Mouse (Mus musculus): ENCODE data around the gene Pde4a. TPM values are rescaled to one million over a fixed set of nuclear protein-coding genes. Genes with fewer than 3 reads are reported as not detected.

Pde4a gene
- polyA plus RNA-seq, 1 experiment from 2014 or later = 4.7 TPM

- 0 out of 2 replicates have a peak overlapping the region, but pooled peaks have one; percentile 41 for H3K9ac ChIP-seq (ENCODE audit: low read length)
- H3K4me3 ChIP-seq (replicated peaks; ENCODE audit: low read length) = no peak overlapping the region
- ATAC-seq (ENCODE audit: insufficient read depth, low FRiP score) = no peak
- H3K4me2 ChIP-seq (ENCODE audit: low read depth, low read length) = no peak overlapping the region
- H3K27ac ChIP-seq (ENCODE audit: low read length) = no peak overlapping the region
- H3K9me3 ChIP-seq (replicated peaks; ENCODE audit: control insufficient read depth, low read length) = no peaks in the 10 kb centered on the region
- H3K27me3 ChIP-seq (ENCODE audit: control insufficient read depth, insufficient read depth, low read length) = no peaks in the 10 kb centered on the region
- H3K36me3 ChIP-seq (ENCODE audit: control insufficient read depth, insufficient read depth, low read length) = peaks cover 28% of the 10 kb centered on the region
- peaks cover 35% of the 10 kb centered on the region for H3K4me1 ChIP-seq (ENCODE audit: control insufficient read depth, insufficient read depth, low read length)
- WGBS = 84% methylated on average over 4 of the region's 4 CpGs
Measured at GRCm38 (mm10) chr9:21145431-21145830, 20.1 kb upstream of the Pde4a start.

DNA sequence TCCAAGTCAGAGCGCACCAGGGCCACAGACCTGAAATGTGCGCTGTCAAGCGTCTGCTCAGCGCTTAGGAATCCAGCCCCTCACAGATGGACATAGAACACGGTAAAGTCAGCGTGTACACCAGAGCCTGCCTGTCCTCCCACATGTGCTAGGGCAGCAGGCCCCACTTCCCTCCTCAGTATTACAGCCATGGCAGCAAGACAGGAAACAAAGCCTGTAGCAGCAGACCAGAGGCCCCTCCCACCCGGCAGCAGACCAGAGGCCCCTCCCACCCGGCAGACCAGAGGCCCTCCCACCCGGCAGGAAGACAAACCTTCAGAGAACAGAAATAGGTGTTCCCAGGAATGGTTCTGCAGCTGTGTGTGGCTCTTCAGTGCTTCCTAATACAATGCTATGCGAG, 18.8 kb upstream of the Pde4a start:
- Histone ChIP-seq H3K9me3 (replicated peaks; ENCODE audit: control insufficient read depth, low read length) (no peaks in the 10 kb centered on the region), H3K27me3 (ENCODE audit: control insufficient read depth, insufficient read depth, low read length) (no peaks in the 10 kb centered on the region), H3K4me1 (ENCODE audit: control insufficient read depth, insufficient read depth, low read length) (peaks cover 35% of the 10 kb centered on the region), H3K27ac (ENCODE audit: low read length) (peak overlapping the region; percentile 33; the same call in 1 of the 2 replicates), H3K9ac (ENCODE audit: low read length) (peak overlapping the region; percentile 56), H3K36me3 (ENCODE audit: control insufficient read depth, insufficient read depth, low read length) (peaks cover 20% of the 10 kb centered on the region), H3K4me3 (replicated peaks; ENCODE audit: low read length) (peak overlapping the region; percentile 26), H3K4me2 (ENCODE audit: low read depth, low read length) (peak overlapping the region; percentile 40)
- ATAC-seq (ENCODE audit: insufficient read depth, low FRiP score) = peak; percentile 21; the same call in 1 of the 2 replicates
- WGBS = 34% methylated on average over 10 of the region's 10 CpGs

GRCm38 (mm10) chr9:21148427-21148826, 17.1 kb upstream of the Pde4a start:
- Histone ChIP-seq H3K9ac (ENCODE audit: low read length) (peak overlapping the region; percentile 93), H3K4me2 (ENCODE audit: low read depth, low read length) (peak overlapping the region; percentile 99), H3K4me1 (ENCODE audit: control insufficient read depth, insufficient read depth, low read length) (peaks cover 41% of the 10 kb centered on the region), H3K27ac (ENCODE audit: low read length) (no peak overlapping the region; the same call in 1 of the 2 replicates), H3K36me3 (ENCODE audit: control insufficient read depth, insufficient read depth, low read length) (peaks cover 11% of the 10 kb centered on the region), H3K9me3 (replicated peaks; ENCODE audit: control insufficient read depth, low read length) (no peaks in the 10 kb centered on the region), H3K4me3 (replicated peaks; ENCODE audit: low read length) (peak overlapping the region; percentile 97), H3K27me3 (ENCODE audit: control insufficient read depth, insufficient read depth, low read length) (no peaks in the 10 kb centered on the region)
- no peak for ATAC-seq (ENCODE audit: insufficient read depth, low FRiP score)

- H3K36me3 ChIP-seq (ENCODE audit: control insufficient read depth, insufficient read depth, low read length) = peaks cover 4% of the 10 kb centered on the region
- ATAC-seq (ENCODE audit: insufficient read depth, low FRiP score) = no peak
- no peaks in the 10 kb centered on the region for H3K9me3 ChIP-seq (replicated peaks; ENCODE audit: control insufficient read depth, low read length)
- H3K4me1 ChIP-seq (ENCODE audit: control insufficient read depth, insufficient read depth, low read length) = peaks cover 45% of the 10 kb centered on the region
- H3K9ac ChIP-seq (ENCODE audit: low read length) = peak overlapping the region; percentile 93
- no peaks in the 10 kb centered on the region for H3K27me3 ChIP-seq (ENCODE audit: control insufficient read depth, insufficient read depth, low read length)
- peak overlapping the region; percentile 97 for H3K4me3 ChIP-seq (replicated peaks; ENCODE audit: low read length)
- peak overlapping the region; percentile 99 for H3K4me2 ChIP-seq (ENCODE audit: low read depth, low read length)
- H3K27ac ChIP-seq (ENCODE audit: low read length) = peak overlapping the region; percentile 83
- 4% methylated on average over 8 of the region's 8 CpGs for WGBS
Measured at GRCm38 (mm10) chr9:21149077-21149653, 16.3 kb upstream of the Pde4a start.

DNA sequence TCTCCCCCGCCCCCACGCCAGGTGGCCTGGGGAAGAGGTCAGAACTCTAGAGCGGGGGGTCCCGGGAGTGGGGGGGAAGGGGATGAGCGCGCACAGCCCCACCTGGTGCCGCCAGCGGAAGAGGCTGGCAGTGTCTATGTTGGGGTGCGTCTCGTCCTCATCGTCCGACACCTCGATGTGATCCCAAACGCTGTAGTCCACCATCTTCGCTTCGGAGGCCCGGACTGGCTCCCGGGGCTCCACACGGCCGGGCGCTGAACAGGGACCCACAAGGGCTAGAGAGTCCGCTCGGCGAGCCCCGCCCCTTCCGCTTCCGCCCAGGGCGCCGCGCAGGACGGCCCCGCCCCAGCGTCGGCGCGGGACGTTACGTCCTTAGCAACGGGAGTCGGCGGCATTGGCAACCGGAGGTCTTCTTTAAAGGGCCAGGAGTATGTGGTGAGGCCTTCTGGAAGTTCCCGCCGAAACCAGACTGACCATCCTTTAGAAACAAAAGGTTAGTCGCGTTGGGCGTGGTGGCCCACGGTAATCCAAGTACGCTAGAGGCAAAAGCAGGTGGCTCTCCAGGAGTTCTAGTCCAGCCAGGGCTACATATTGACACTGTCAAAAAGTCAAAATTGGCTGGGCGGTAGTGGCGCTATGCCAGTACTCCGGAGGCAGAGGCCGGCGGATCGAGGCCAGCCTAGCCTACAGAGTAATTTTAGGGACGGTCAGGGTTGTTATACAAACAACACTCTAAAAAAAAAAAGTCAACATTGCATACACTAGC, 15.7 kb upstream of the Pde4a start, which contains the start of gene Cdc37:
Gene Cdc37, minus strand, starts transcription at position 329 of the 766 bp plus-strand sequence.
- peaks cover 47% of the 10 kb centered on the region for H3K4me1 ChIP-seq (ENCODE audit: control insufficient read depth, insufficient read depth, low read length)
- H3K4me2 ChIP-seq (ENCODE audit: low read depth, low read length) = peak within 1 kb of the TSS; percentile 99
- peak within 1 kb of the TSS; percentile 93 for H3K9ac ChIP-seq (ENCODE audit: low read length)
- peaks cover 4% of the 10 kb centered on the region for H3K36me3 ChIP-seq (ENCODE audit: control insufficient read depth, insufficient read depth, low read length)
- 3% methylated on average over 56 of the region's 56 CpGs for WGBS
- no peaks in the 10 kb centered on the region for H3K9me3 ChIP-seq (replicated peaks; ENCODE audit: control insufficient read depth, low read length)
- peak within 1 kb of the TSS; percentile 97 for H3K4me3 ChIP-seq (replicated peaks; ENCODE audit: low read length)
- ATAC-seq (ENCODE audit: insufficient read depth, low FRiP score) = peak; percentile 94
- H3K27me3 ChIP-seq (ENCODE audit: control insufficient read depth, insufficient read depth, low read length) = no peaks in the 10 kb centered on the region
- H3K27ac ChIP-seq (ENCODE audit: low read length) = peak within 1 kb of the TSS; percentile 83

GRCm38 (mm10) chr9:21152715-21153114, 12.8 kb upstream of the Pde4a start:
- 1% methylated on average over 11 of the region's 11 CpGs for WGBS
- H3K27ac ChIP-seq (ENCODE audit: low read length) = no peak overlapping the region
- peak; percentile 27; the same call in 1 of the 2 replicates for ATAC-seq (ENCODE audit: insufficient read depth, low FRiP score)

DNA sequence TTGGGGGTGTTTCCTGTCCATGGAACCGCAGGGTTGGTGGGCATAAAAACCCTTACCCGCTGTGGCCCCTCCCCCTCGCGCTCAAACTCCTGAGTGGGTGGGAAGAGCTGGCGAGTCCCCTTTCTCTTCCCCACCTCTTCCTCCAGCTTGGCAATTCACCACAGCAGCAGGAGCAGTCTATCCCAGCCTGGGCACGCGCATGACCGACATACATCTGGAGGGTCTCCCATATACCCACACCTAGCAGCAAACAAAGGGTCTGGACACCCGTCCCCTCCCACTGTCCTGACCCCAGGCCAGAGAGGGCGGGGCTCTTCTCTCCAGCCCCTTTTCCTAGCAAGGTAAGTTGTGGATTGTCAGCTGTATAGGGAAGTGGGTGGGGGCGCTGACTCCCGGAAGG, 12.2 kb upstream of the Pde4a start:
- Histone ChIP-seq H3K9ac (ENCODE audit: low read length) (peak overlapping the region; percentile 62), H3K27ac (ENCODE audit: low read length) (peak overlapping the region; percentile 72), H3K9me3 (replicated peaks; ENCODE audit: control insufficient read depth, low read length) (no peaks in the 10 kb centered on the region), H3K4me1 (ENCODE audit: control insufficient read depth, insufficient read depth, low read length) (peaks cover 23% of the 10 kb centered on the region), H3K4me2 (ENCODE audit: low read depth, low read length) (peak overlapping the region; percentile 86), H3K4me3 (replicated peaks; ENCODE audit: low read length) (peak overlapping the region; percentile 41), H3K27me3 (ENCODE audit: control insufficient read depth, insufficient read depth, low read length) (no peaks in the 10 kb centered on the region), H3K36me3 (ENCODE audit: control insufficient read depth, insufficient read depth, low read length) (no peaks in the 10 kb centered on the region)
- WGBS = 3% methylated on average over 12 of the region's 12 CpGs
- 0 out of 2 replicates have a peak, but pooled peaks have one; percentile 1 for ATAC-seq (ENCODE audit: insufficient read depth, low FRiP score)

More at GRCm38 (mm10) chr9:21152715-21153114, 12.8 kb upstream of the Pde4a start:
- Histone ChIP-seq H3K9ac (ENCODE audit: low read length) (peak overlapping the region; percentile 62), H3K9me3 (replicated peaks; ENCODE audit: control insufficient read depth, low read length) (no peaks in the 10 kb centered on the region), H3K4me1 (ENCODE audit: control insufficient read depth, insufficient read depth, low read length) (peaks cover 29% of the 10 kb centered on the region), H3K4me2 (ENCODE audit: low read depth, low read length) (peak overlapping the region; percentile 86), H3K36me3 (ENCODE audit: control insufficient read depth, insufficient read depth, low read length) (no peaks in the 10 kb centered on the region), H3K4me3 (replicated peaks; ENCODE audit: low read length) (peak overlapping the region; percentile 41), H3K27me3 (ENCODE audit: control insufficient read depth, insufficient read depth, low read length) (no peaks in the 10 kb centered on the region)

DNA sequence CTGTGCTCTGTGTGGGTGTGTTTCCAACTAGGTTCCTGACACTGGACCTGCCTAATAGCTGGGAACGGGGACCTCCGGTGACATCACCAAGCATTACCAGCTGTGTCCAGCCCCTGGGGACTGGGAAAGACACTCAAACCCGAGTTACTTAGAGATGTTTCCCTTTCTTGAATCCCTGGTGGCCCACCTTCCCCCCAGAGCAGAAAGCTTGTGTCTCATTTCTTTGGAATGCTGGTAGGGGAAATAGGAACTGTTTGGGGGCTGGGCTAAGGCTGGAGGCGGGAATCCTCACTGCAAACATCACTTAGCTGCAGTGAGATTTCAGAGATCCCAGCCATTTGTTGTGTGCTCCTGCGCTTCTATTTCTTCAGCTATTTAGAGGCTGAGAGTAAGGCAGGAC, 11.7 kb upstream of the Pde4a start:
- peak overlapping the region; percentile 41 for H3K4me3 ChIP-seq (replicated peaks; ENCODE audit: low read length)
- H3K9ac ChIP-seq (ENCODE audit: low read length) = peak overlapping the region; percentile 62
- H3K36me3 ChIP-seq (ENCODE audit: control insufficient read depth, insufficient read depth, low read length) = no peaks in the 10 kb centered on the region
- no peaks in the 10 kb centered on the region for H3K27me3 ChIP-seq (ENCODE audit: control insufficient read depth, insufficient read depth, low read length)
- peak overlapping the region; percentile 86 for H3K4me2 ChIP-seq (ENCODE audit: low read depth, low read length)
- peaks cover 18% of the 10 kb centered on the region for H3K4me1 ChIP-seq (ENCODE audit: control insufficient read depth, insufficient read depth, low read length)
- no peaks in the 10 kb centered on the region for H3K9me3 ChIP-seq (replicated peaks; ENCODE audit: control insufficient read depth, low read length)
- 6% methylated on average over 5 of the region's 5 CpGs for WGBS
- H3K27ac ChIP-seq (ENCODE audit: low read length) = peak overlapping the region; percentile 77
- ATAC-seq (ENCODE audit: insufficient read depth, low FRiP score) = 0 out of 2 replicates have a peak, but pooled peaks have one; percentile 18

DNA sequence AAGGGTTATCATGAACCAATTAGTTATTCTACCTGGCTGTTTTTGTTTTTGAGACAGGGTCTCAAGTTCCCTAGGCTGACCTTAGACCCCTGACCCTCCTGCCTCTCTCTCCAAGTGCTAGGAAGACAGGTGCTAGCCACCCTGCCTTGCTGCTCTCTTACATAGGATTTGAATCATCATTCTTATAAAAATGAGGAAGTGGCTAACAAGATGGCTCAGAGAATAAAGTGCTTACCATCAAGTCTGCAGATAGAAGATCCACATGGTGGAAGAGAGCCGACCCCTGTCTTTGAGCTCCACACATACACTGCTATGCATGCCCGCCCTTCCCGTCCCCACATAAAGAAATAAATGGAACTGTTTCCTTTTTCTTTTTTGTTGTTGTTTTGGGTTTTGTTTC, 10.7 kb upstream of the Pde4a start:
- no peak for ATAC-seq (ENCODE audit: insufficient read depth, low FRiP score)
- H3K9me3 ChIP-seq (replicated peaks; ENCODE audit: control insufficient read depth, low read length) = no peaks in the 10 kb centered on the region
- H3K36me3 ChIP-seq (ENCODE audit: control insufficient read depth, insufficient read depth, low read length) = no peaks in the 10 kb centered on the region

More for the DNA sequence above, 10.7 kb upstream of the Pde4a start:
- Histone ChIP-seq H3K27me3 (ENCODE audit: control insufficient read depth, insufficient read depth, low read length) (no peaks in the 10 kb centered on the region), H3K4me2 (ENCODE audit: low read depth, low read length) (no peak overlapping the region), H3K4me1 (ENCODE audit: control insufficient read depth, insufficient read depth, low read length) (peaks cover 14% of the 10 kb centered on the region), H3K27ac (ENCODE audit: low read length) (no peak overlapping the region), H3K9ac (ENCODE audit: low read length) (no peak overlapping the region), H3K4me3 (replicated peaks; ENCODE audit: low read length) (no peak overlapping the region)
- 86% methylated on average over 3 of the region's 3 CpGs for WGBS

Measured in stomach, embryonic 16.5 days (tissue).